Mouse (Mus musculus): ENCODE data around the gene Stim1.
A peak's percentile ranks its signal among the peaks of the same experiment; 100 is the strongest.

Gene Stim1

DNA sequence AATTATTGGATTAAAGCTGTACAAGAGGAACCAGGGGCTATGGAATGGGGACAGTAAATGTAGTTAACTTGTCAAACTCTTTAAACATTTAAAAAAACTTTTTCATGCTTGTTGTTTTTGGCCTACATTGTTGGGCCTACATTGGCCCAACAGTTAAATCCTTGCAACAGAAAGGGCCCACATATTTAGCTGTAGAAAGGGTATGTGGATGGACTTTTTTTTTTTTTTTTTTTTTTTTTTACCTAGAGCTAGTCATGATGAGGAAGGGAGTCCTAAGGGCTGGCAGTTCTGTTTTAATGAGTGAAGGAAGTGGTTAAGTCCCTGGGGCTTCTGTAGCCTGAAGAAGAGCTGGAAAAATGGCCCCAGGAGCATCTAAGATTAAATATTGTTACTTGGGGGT is 42.7 kb downstream of the Stim1 start:
- DNase-seq, result no peak

- no peak for DNase-seq
Measured at GRCm38 (mm10) chr7:102310821-102311220, 43.2 kb downstream of the Stim1 start.

- DNase-seq, result no peak
Measured at GRCm38 (mm10) chr7:102312840-102313534, 45.4 kb downstream of the Stim1 start.

DNA sequence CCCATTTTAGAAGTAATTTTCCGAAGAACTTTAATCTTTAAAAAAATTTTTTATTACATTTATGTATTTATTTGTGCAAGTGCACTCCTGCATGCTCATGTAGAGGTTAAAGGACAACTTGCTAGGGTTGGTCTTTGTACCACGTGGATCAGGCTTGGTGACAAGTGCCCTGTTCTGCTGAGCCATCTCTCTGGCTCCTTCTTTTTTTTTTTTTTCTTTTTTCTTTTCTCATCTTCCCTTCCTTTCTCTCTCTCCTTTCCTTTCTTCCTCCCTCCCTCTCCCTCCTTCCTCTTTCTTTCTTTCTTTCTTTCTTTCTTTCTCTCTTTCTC is 45.9 kb downstream of the Stim1 start:
- no peak for DNase-seq

DNA sequence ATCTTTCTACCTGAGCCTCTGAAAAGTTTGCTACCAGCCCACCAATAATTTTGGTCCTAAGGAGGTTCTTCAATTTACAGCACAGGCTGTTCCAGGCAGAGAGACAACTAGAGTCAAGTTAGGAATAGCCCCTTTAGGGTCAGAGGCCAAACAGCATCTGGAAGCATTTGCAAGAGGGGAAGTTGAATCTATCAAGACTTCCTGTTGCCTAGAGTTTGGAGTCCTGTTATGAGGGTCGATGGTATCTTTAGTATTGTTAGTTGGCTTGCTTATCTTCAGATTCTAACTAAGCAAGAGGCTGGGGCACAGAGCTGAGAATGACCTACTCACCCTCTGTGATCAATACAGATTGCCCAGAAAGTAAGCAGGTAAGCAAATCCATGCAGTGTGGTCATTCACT is 46.5 kb downstream of the Stim1 start:
- DNase-seq, result no peak

GRCm38 (mm10) chr7:102314908-102315307 is 47.3 kb downstream of the Stim1 start:
- DNase-seq, result no peak

DNA sequence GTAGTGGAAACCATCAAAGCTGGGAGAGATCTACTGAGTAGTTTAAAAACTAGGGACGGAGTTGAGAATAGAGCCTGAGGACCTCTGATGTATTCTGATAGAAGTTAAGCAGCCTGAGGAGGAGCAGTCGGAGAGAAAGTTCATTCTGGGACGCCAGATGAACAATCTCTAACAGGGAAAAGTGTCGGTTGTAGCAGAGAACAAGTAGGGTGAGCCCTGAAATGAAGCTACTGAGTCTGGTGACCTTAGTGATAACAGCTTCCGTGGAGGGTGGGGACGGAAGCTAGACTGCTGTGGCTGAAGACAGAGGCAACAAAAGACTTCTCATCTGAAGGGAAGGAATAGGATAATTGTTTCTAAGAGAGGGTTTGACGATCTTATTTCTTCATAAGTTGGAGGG is 47.8 kb downstream of the Stim1 start:
- DNase-seq, result no peak

DNA sequence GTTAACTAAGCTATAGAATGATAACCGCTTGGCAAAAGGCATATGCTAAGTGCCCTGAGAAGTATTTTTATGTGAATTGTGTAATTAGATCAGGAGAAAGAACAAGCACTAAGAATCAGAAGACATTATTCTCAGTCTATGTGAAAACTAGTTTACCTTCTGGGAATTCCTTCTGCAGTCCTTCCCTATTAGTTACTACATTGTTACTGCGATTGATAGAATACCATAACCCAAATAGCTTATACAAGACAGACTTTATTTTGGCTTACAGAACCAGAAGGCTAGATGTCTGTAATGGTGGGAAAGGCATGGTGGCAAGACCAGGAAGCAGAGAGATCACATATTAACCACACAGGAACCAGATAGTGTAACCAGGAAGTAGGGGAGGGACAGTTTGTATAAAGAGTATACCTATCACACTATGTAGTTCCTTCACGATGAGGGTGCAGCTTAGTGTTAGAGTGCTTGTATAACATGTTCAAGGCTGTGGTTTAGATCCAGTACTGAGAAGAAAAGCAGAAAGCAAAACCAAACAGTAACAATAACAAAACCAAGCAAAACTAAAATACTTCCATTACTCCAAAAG is 50.1 kb downstream of the Stim1 start:
- DNase-seq, result no peak

GRCm38 (mm10) chr7:102322137-102322536 is 54.5 kb downstream of the Stim1 start:
- no peak for DNase-seq

- no peak for DNase-seq
Measured at GRCm38 (mm10) chr7:102326323-102326722, 58.7 kb downstream of the Stim1 start.

- no peak for DNase-seq
Measured at GRCm38 (mm10) chr7:102330270-102330669, 62.7 kb downstream of the Stim1 start.

DNA sequence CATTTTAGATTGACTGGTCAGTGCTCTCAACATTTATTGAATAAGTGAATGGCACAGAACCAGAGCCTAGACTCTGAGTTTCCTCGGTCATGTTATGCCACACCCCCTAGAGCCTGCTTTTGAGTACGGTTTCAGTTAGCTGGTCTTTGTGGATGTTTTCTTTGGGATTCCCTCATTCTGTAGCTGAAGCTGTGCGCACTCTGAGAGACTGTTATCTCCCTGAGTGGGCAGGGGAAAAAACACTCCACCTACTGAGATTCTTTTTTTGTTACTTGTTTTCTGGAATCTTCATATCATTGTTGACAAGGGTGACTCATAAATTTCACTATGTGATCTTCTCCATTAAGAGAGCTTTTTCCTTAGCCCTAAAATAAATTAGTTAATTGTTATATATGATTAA is 63.9 kb downstream of the Stim1 start:
- no peak for DNase-seq

DNA sequence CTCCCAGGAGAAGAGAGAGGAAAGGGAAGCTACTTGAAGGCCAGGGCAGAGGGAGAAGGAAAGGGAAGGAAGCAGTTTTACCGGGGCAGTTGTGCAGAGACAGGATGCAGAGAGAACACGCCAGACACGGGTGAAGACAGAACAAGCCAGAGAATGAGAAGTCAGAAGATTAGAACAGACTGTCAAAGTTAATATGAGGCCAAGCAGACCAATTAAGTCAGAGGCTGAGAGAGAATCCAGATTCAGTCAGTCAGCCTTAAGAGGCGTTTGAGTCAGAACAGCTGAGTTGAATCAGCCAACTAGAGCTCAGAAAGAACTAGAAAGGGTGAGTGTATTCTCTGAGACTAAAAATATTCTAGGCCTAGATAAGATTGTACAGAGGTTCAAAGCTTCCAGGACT is 66.1 kb downstream of the Stim1 start:
- no peak for DNase-seq

DNA sequence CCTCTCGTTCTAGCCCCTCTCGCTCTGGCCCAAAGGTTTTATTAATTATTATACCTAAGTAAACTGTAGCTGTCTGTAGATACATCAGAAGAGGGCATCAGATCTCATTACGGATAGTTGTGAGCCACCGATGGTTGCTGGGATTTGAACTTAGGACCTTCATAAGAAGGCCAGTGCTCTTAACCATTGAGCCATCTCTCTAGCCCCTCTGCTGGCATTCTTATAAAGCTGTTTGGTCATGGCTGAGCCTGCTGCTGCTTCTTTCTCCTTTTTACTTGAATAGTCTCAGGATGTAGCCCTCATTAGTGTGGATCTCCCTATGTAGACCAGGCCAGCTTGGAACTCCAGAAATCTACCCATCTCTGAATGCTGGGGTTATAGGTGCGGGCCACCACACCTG is 69.7 kb downstream of the Stim1 start:
- DNase-seq, result no peak

DNA sequence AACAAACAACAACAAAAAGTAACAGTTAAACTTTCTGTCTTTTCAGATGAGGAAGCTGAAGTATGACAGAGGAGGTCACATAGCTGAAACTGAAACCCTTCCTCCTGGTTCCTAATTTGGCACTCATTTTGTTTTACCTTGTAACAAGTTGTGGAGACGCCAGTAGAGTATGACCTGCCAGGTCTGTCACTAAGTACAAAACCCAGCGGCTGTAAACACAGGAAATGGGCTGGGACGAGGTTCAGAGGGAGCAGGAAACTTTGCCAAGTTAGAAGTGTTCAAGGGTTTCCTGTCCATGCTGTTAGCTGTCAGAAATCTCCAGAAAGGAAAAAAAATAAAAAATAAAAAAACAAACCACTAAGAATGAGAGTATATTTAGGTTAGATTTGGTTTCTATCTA is 70.3 kb downstream of the Stim1 start:
- peak; percentile 51 to 71 for DNase-seq

GRCm38 (mm10) chr7:102338956-102339355 is 71.3 kb downstream of the Stim1 start:
- no peak for DNase-seq

DNA sequence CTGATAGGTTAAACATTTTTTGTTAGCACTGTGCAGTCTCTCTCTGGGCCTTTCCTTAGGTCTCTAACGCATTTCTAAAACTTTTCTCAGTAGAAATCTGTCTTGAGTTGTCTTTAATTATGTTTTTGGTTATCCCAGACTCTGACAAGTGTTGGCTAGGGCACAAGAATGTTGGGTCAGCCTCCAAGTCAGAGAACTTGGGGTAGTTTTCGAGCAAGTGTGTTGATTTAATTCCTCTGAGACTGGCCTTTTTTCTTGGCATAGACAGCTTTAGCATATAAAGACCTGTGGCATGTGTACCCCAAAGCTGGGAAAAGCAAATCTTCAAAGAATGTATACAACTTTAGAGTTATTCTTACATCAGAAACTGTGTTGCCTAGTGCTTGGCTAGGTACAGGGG is 78.3 kb downstream of the Stim1 start:
- DNase-seq, result no peak

GRCm38 (mm10) chr7:102347327-102347726 is 79.7 kb downstream of the Stim1 start:
- DNase-seq, result no peak

- no peak for DNase-seq
Measured at GRCm38 (mm10) chr7:102348681-102349080, 81.1 kb downstream of the Stim1 start.

- DNase-seq, result no peak
Measured at GRCm38 (mm10) chr7:102349236-102349635, 81.6 kb downstream of the Stim1 start.

GRCm38 (mm10) chr7:102353420-102353819 is 85.8 kb downstream of the Stim1 start:
- DNase-seq, result no peak

DNA sequence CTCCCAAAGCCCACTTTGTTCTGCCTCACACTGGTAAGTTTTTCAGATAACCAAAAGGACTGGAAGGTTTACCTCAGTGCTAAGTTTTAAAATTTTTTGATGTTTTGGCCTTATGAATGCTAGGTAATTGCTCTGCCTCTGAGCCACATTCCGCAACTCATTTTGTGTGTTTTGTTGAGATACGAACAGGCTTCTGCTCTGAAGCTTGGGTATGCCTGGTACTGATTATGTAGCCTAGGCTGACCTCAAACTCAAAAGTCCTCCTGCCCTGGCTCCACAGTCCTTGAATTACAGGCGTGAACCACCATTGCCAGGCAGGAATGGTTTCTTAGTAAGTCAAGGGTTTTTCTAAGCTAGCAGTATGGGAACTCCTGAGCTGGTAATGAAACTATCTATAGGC is 90.5 kb downstream of the Stim1 start:
- DNase-seq, result no peak

- no peak for DNase-seq
Measured at GRCm38 (mm10) chr7:102361297-102361696, 93.7 kb downstream of the Stim1 start.

DNA sequence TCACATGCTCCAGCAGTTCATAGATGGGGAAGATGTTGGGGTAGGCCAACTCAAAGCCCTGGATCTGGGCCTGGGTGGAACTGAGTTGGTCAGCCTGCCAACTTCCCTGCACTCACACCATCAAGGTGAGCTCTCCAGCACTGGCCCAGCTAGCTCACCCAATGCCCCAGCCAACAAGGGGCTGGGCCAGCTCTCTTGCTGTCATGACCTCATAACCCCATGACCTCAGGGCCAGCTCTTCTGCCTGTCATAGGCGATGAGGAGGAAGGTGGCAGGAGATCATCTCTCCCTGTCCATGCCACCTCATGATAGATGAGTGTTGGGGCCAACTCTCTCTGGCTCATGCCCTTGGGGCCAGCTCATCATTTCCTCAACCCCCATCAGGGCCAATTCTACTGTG is 96.2 kb downstream of the Stim1 start:
- no peak for DNase-seq

GRCm38 (mm10) chr7:102369661-102370060 is 102.1 kb downstream of the Stim1 start:
- peak; percentile 20 to 36 for DNase-seq
